Mouse (Mus musculus) ovary, postnatal 10 days (tissue): ENCODE results near the gene Gm36176.

ENCODE experiments used
- DNase-seq: peaks from one replicate; pipeline ENCODE4 v3.0.0; 2022; ENCODE audit warnings: low spot score

Gm36176 gene

DNA sequence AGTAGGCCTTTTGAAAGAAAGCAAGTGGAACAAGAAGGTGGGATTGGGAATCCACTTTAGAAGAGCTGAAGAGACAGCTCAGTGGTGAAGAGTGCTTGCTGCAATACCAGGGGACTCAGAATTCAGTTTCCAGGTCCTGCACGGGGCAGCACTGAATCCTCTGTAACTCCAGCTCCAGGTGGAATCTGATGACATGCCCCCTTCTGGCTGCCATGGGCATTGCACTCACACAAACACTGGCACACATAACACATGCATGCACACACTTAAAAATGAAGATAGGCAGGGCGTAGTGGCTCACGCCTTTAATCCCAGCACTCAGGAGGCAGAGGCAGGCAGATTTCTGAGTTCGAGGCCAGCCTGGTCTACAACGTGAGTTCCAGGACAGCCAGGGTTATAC lies 36.0 kb downstream of the Gm36176 start:
- DNase-seq, result no peak

DNA sequence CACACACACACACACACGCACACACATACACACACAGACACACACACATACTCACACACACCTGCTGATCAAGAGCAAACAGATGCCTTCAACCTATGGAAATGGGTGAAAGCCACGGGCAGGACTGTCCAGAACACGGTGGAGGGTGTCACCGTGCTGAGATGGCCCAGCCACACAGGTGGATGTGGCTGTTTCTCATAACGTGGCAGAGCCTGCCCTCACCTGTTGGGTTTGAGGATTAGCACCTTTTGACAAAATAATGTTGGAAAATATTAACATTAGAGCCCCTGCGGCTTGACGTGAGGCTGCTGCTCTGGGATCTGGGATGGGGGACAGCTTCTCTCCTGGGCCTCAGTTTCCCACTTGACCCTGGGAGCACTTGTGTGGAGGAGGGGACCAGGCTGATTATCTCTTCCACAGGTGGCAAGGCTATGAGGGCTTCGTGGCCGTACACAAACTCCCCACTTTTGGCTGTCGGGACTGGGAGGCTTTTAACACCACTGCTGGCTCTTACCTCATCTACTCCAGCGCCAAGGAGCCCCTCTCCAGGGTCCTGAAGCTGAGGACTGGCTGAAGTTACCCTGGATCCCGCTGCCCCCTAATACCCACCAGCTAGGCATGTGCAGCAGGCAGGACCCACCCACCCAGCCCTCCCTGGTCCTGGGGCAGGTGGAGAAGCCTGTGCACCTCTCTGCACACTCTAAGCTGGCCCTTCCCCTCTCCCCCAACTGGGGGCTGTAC lies 39.6 kb downstream of the Gm36176 start:
- DNase-seq, result no peak

DNA sequence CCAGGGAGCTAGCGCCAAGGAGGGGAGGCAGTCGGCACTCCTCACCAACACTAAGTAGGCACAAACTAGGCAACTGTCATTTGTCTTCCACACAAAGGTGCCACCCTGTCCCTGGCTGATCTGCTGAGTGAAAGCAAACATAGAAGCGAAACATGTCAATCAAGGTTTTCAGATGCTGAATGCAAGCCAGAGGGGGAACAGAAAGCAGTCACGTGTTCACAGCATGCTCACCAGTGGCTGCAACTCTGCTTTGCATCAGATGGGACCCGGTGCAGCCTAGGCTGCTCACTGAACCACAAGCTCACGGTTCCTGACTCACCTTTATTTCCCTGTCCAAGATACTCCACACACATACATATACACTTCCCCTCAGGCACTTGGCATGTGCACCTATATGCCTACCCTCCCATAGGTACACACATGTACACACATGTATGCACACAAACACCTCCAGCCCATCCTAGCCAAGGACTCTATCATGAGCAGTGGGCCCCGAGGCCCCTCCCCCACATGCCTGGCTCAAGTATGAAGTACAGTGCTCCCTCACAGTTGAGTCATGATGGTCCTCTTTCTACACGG lies 44.5 kb downstream of the Gm36176 start:
- no peak for DNase-seq

DNA sequence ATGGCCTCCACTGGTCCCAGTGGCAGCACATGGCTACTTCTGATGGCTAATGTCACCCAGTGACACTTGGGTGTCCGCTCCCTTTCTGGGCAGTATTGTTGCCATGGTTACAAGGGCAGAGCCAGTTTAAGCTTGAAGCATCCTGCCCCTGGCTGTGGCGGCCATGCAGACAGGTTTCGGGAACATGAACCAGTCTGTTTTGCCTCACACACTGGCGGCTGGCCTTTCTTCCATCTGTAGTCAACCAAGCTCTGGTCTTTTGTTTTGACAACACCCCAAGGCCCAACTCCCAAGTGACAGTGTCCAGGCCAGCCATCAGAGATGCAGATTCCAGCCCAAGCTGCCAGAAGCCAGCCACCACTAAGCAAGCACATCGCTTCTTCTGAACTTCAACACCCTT lies 49.0 kb downstream of the Gm36176 start:
- DNase-seq, result no peak
